Mouse (Mus musculus) intestine, embryonic 14.5 days (tissue): ENCODE results near the gene Lef1. TPM values are rescaled to one million over a fixed set of nuclear protein-coding genes. Genes with fewer than 3 reads are reported as not detected.

Experiments used
- ATAC-seq: fragments of 200-750 bp; cut with Nextera tagmentation; replicated peaks from 2 replicates; pipeline ENCODE4 v1.8.0; 2017; ENCODE audit warnings: low read depth, moderate number of reproducible peaks, moderate TSS enrichment, moderate library complexity; ENCODE audit not compliant: low FRiP score, low TSS enrichment
- DNase-seq: peaks from one replicate; pipeline ENCODE4 v3.0.0-alpha.2; 2018; ENCODE audit warnings: low spot score
- H3K27ac ChIP-seq: fragments of 300-500 bp; sonication (generic); 2 replicates; pipeline ENCODE4 v1.5.1; 2014; ENCODE audit warnings: low read depth, mild to moderate bottlenecking, control low read depth
- H3K27me3 ChIP-seq: fragments of 300-500 bp; sonication (generic); replicated peaks from 2 replicates; pipeline ENCODE4 v1.6.1; 2014; ENCODE audit warnings: low read length, control low read depth; ENCODE audit not compliant: control insufficient read depth, insufficient read depth
- H3K36me3 ChIP-seq: fragments of 300-500 bp; sonication (generic); 2 replicates; pipeline ENCODE4 v1.6.1; 2014; ENCODE audit warnings: low read length, control low read depth; ENCODE audit not compliant: control insufficient read depth, insufficient read depth
- H3K4me1 ChIP-seq: fragments of 300-500 bp; sonication (generic); replicated peaks from 2 replicates; pipeline ENCODE4 v1.6.1; 2014; ENCODE audit warnings: low read length, control low read depth, mixed read lengths; ENCODE audit not compliant: control insufficient read depth, insufficient read depth
- H3K4me2 ChIP-seq: fragments of 300-500 bp; sonication (generic); 2 replicates; pipeline ENCODE4 v1.6.1; 2014; ENCODE audit warnings: low read length
- H3K4me3 ChIP-seq: fragments of 300-500 bp; sonication (generic); 2 replicates; pipeline ENCODE4 v1.5.1; 2014; ENCODE audit warnings: low read depth, low read length, control low read depth, mixed read lengths
- H3K9ac ChIP-seq: fragments of 300-500 bp; sonication (generic); 2 replicates; pipeline ENCODE4 v1.6.1; 2014; ENCODE audit warnings: mild to moderate bottlenecking, low read length
- H3K9me3 ChIP-seq: fragments of 300-500 bp; sonication (generic); 2 replicates; pipeline ENCODE4 v1.6.1; 2016; ENCODE audit warnings: low read length, control low read depth; ENCODE audit not compliant: control insufficient read depth
- WGBS: fragments of 180-500 bp; shearing (Covaris S2); extraction: QIAGEN DNeasy Blood & Tissue Kit; methylation state at CpG from one replicate; pipeline ENCODE4 v1.1.7; 2014; 5-methylcytosine and 5-hydroxymethylcytosine counted together
- polyA plus RNA-seq: library from polyadenylated mRNA; unstranded; fragments of >200 nt; fragmentation: Nextera tagmentation; extraction: Ambion mirVana; gene quantifications from 2 replicates; pipeline ENCODE4 v1.2.1, GENCODE M21; 2014

Gene Lef1
- polyA plus RNA-seq, 1 experiment from 2014 or later: 0.69 TPM

GRCm38 (mm10) chr3:131171292-131171960 lies 61.2 kb downstream of the Lef1 start:
- DNase-seq (no peak), ATAC-seq (no peak)
- Histone ChIP-seq H3K27me3 (no peaks in the 10 kb centered on the region), H3K27ac (no peak overlapping the region), H3K9ac (no peak overlapping the region), H3K36me3 (no peaks in the 10 kb centered on the region), H3K4me2 (no peak overlapping the region), H3K4me1 (no peaks in the 10 kb centered on the region), H3K4me3 (no peak overlapping the region), H3K9me3 (no peaks in the 10 kb centered on the region)
- 42% methylated on average over 11 of the region's 11 CpGs for WGBS

- H3K4me1 ChIP-seq: no peaks in the 10 kb centered on the region
- H3K36me3 ChIP-seq: no peaks in the 10 kb centered on the region
- WGBS: 76% methylated on average over 4 of the region's 4 CpGs
- ATAC-seq (no peak), DNase-seq (no peak)
- no peak overlapping the region for H3K4me2 ChIP-seq
- no peak overlapping the region for H3K4me3 ChIP-seq
- no peaks in the 10 kb centered on the region for H3K27me3 ChIP-seq
- H3K9ac ChIP-seq: no peak overlapping the region
- no peak overlapping the region for H3K27ac ChIP-seq
- no peaks in the 10 kb centered on the region for H3K9me3 ChIP-seq
Observed at GRCm38 (mm10) chr3:131172293-131172692, 62.0 kb downstream of the Lef1 start.

GRCm38 (mm10) chr3:131181006-131181405 lies 70.7 kb downstream of the Lef1 start:
- Histone ChIP-seq H3K9me3 (no peaks in the 10 kb centered on the region), H3K4me3 (no peak overlapping the region), H3K36me3 (no peaks in the 10 kb centered on the region), H3K4me2 (no peak overlapping the region), H3K4me1 (no peaks in the 10 kb centered on the region), H3K27me3 (no peaks in the 10 kb centered on the region), H3K27ac (no peak overlapping the region), H3K9ac (no peak overlapping the region)
- DNase-seq: no peak
- WGBS: 86% methylated on average over 11 of the region's 11 CpGs
- ATAC-seq: no peak

DNA sequence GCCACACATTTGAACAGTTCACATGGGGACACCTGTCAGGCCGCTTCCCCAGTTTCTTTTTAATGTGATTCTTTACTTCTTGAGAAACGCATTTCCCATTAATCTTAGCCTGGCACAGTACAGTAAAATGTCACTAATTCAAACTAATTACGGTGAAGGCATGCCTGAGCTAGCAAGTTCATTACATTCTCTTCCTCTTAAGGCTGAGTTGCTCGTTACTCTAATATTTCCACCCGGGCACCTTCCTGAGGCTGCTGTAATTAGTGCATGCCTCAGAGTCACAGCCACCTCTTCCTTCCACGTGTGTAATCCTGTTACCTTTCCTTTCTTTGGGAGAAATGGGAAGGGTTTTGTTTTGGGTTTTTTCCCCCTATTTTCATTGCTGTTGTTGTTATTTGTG lies 71.9 kb downstream of the Lef1 start:
- Histone ChIP-seq H3K4me3 (no peak overlapping the region), H3K4me2 (no peak overlapping the region), H3K36me3 (no peaks in the 10 kb centered on the region), H3K27ac (no peak overlapping the region), H3K4me1 (no peaks in the 10 kb centered on the region), H3K27me3 (no peaks in the 10 kb centered on the region), H3K9me3 (no peaks in the 10 kb centered on the region), H3K9ac (no peak overlapping the region)
- ATAC-seq (no peak), DNase-seq (no peak)
- 75% methylated on average over 6 of the region's 6 CpGs for WGBS

- DNase-seq: no peak
- H3K27ac ChIP-seq: no peak overlapping the region
- no peaks in the 10 kb centered on the region for H3K9me3 ChIP-seq
- 67% methylated on average over 5 of the region's 5 CpGs for WGBS
- no peaks in the 10 kb centered on the region for H3K27me3 ChIP-seq
- H3K9ac ChIP-seq: no peak overlapping the region
- H3K4me1 ChIP-seq: no peaks in the 10 kb centered on the region
- no peak overlapping the region for H3K4me2 ChIP-seq
- no peak overlapping the region for H3K4me3 ChIP-seq
- H3K36me3 ChIP-seq: no peaks in the 10 kb centered on the region
- ATAC-seq: no peak
Observed at GRCm38 (mm10) chr3:131186193-131186592, 75.9 kb downstream of the Lef1 start.

DNA sequence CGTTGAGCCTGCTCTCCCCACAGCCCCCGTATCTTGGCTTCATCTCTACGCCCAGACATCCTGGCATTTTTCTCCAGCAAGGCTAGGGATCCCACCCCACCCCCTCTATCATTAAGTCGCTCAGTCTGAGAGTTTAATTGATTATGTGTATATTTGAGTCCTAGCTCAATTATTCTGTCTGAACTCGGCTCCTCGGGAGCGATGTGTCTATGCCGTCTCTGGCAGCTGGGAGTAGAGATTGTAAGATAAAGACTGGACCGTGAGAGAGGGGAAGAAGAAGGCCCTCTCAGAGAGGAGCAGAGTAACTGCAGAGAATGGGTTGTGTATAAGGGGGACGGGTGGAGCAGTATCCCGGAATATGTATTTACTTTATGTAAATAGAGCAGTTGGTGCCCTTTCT lies 80.0 kb downstream of the Lef1 start:
- Histone ChIP-seq H3K27me3 (no peaks in the 10 kb centered on the region), H3K4me3 (no peak overlapping the region), H3K4me2 (peak overlapping the region; percentile 35), H3K9me3 (no peaks in the 10 kb centered on the region), H3K9ac (no peak overlapping the region), H3K4me1 (no peaks in the 10 kb centered on the region), H3K36me3 (no peaks in the 10 kb centered on the region), H3K27ac (no peak overlapping the region)
- ATAC-seq (no peak), DNase-seq (no peak)
- WGBS: 21% methylated on average over 11 of the region's 11 CpGs

- ATAC-seq: no peak
- no peak overlapping the region for H3K4me2 ChIP-seq
Observed at GRCm38 (mm10) chr3:131190671-131191367, 80.5 kb downstream of the Lef1 start.

DNA sequence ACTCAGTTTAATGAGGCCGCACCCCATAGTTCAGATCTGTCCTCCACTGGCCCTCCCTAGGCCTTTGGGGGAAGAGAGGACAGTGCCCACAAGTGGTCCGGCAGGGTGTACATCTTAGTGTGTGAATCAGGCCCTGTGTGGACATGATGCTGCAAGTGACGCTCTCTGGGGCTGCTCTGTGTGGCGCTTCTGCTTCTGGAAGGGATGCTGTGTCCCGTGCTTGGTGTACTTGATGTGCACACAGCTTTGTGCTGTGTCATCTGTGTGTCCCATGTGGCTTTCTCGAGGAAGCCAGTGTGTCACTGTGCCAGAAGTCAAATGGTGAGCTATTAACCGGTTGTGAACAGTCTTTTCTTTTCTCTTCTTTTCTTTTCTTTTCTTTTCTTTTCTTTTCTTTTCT lies 81.2 kb downstream of the Lef1 start:
- Histone ChIP-seq H3K4me1 (no peaks in the 10 kb centered on the region), H3K27me3 (no peaks in the 10 kb centered on the region), H3K9ac (no peak overlapping the region), H3K27ac (no peak overlapping the region), H3K4me3 (no peak overlapping the region), H3K36me3 (no peaks in the 10 kb centered on the region), H3K4me2 (no peak overlapping the region), H3K9me3 (no peaks in the 10 kb centered on the region)
- 86% methylated on average over 7 of the region's 7 CpGs for WGBS
- no peak for ATAC-seq
- no peak for DNase-seq

More at GRCm38 (mm10) chr3:131190671-131191367, 80.5 kb downstream of the Lef1 start:
- Histone ChIP-seq H3K9ac (no peak overlapping the region), H3K4me3 (no peak overlapping the region), H3K4me1 (no peaks in the 10 kb centered on the region), H3K27ac (no peak overlapping the region), H3K27me3 (no peaks in the 10 kb centered on the region), H3K9me3 (no peaks in the 10 kb centered on the region), H3K36me3 (no peaks in the 10 kb centered on the region)
- DNase-seq: no peak
- WGBS: 82% methylated on average over 19 of the region's 19 CpGs

DNA sequence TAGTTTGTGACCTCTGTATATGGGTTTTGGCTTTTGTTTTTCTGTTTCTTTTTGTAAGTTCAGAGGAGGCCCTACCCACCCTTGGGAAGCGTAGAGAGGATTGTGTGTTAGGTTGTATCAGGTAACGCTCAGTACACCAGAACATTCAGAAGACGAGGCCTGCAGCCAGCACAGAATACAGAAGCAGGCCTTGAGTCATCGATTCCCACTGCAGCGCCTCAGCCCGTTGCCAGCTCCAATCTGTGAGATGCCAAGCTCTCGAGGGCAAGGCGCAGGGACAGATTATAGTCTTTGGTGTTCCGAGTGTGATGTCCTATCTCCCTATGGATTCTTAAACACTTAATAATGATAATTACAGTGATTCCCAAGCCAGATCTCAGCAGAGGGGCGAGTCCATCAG lies 85.8 kb downstream of the Lef1 start:
- Histone ChIP-seq H3K36me3 (no peaks in the 10 kb centered on the region), H3K4me2 (no peak overlapping the region), H3K27me3 (no peaks in the 10 kb centered on the region), H3K27ac (no peak overlapping the region), H3K4me1 (no peaks in the 10 kb centered on the region), H3K9me3 (no peaks in the 10 kb centered on the region), H3K9ac (no peak overlapping the region), H3K4me3 (no peak overlapping the region)
- DNase-seq: no peak
- 87% methylated on average over 10 of the region's 10 CpGs for WGBS
- ATAC-seq: no peak
